Mouse (Mus musculus) mature B cell (primary cell): Measurements from ENCODE around the gene Fancc.

Source experiments
- in situ Hi-C: fragments of 300-500 bp; cut with MboI; formaldehyde crosslinking; loops from 2 replicates; pipeline ENCODE4 v1.14.3; 2019

Gene Fancc

GRCm38 (mm10) chr13:63293647-63294046 is 203.4 kb downstream of the Fancc start:
- in situ Hi-C loops = no loop called here

- in situ Hi-C loops = no loop called here
Observed at GRCm38 (mm10) chr13:63291016-63291415, 206.1 kb downstream of the Fancc start.

- in situ Hi-C loops = no loop called here
Observed at GRCm38 (mm10) chr13:63290126-63290525, 207.0 kb downstream of the Fancc start.

DNA sequence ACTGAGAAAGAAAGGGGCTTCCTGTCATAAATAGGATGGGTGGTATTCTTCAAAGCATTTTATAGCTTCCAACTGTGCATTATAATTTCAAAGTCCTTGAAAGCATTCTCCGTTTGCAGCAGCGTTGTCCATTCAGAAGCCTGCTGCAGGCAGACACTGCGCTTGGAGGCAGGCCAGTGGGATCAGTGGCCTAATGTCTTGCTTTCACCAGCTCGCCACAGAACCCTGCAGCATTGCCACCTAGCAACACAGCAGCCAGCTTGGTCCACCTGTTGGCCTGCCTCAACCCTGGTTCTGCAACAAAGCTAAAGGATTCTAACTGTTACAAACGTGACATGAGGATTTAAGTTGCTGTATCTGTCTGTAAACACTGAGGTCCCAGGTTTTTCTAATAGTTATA is 207.4 kb downstream of the Fancc start:
- in situ Hi-C loops = no loop called here

DNA sequence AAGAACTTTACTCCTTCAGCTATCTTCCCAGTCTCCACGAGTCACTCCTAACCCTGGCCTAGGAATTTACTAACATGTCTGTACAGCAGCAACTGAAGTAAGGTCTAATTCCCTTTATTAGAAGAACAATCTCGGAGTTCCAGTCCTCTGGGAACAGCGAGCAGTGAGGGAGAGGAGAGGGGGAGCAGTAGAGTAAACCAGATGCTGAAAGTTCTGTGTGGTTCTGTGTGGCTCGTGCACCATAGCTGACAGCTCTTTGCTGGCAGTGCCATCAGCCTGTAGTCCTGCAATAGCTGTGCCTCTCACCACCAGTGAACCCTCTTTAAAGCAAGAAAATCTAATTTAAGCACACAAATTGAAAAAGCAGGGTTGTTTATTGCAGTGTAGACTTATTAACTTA is 207.9 kb downstream of the Fancc start:
- in situ Hi-C loops = no loop called here

- in situ Hi-C loops = no loop called here
Observed at GRCm38 (mm10) chr13:63286483-63287102, 210.5 kb downstream of the Fancc start.

DNA sequence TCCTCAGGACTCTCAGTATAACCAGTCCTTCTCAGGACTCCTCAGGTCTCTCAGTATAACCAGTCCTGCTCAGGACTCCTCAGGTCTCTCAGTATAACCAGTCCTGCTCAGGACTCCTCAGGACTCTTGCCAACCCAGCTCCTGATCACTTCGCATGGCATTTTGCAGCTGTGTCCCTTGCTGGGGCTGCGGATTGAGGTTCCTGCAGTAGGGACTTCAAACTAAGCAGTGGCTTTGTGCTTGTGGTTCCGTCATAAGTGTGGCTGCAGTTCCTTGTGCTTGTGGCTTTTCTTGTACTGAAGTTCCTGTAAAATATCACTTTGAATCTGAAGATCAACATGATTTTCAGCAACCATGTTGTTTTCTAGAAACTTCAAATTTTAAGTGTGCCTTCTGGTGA is 212.3 kb downstream of the Fancc start:
- in situ Hi-C loops = no loop called here

GRCm38 (mm10) chr13:63283236-63283635 is 213.8 kb downstream of the Fancc start:
- in situ Hi-C loops = no loop called here

- in situ Hi-C loops = no loop called here
Observed at GRCm38 (mm10) chr13:63281206-63281605, 215.9 kb downstream of the Fancc start.

GRCm38 (mm10) chr13:63280344-63280743 is 216.7 kb downstream of the Fancc start:
- in situ Hi-C loops = no loop called here

DNA sequence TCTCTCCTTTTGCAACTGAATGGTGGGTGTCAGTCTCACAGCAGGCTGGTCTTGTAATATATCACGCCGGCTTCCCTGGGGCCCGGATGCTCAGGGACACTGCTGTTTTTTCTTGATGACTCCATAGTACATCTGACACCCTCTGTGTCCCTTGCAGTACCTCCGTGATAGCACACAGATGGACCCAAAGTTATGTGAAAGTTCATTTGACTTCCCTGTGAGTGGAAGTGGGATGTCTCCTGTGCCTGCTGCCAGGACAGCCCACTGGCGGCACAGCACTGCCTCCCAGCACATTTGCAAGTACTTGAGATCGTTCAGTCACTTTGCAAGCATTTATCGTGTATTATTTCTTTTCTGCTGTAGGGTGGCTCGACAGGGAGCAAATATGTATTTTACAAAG is 217.3 kb downstream of the Fancc start:
- in situ Hi-C loops = no loop called here

- in situ Hi-C loops = no loop called here
Observed at GRCm38 (mm10) chr13:63278796-63279475, 218.1 kb downstream of the Fancc start.

DNA sequence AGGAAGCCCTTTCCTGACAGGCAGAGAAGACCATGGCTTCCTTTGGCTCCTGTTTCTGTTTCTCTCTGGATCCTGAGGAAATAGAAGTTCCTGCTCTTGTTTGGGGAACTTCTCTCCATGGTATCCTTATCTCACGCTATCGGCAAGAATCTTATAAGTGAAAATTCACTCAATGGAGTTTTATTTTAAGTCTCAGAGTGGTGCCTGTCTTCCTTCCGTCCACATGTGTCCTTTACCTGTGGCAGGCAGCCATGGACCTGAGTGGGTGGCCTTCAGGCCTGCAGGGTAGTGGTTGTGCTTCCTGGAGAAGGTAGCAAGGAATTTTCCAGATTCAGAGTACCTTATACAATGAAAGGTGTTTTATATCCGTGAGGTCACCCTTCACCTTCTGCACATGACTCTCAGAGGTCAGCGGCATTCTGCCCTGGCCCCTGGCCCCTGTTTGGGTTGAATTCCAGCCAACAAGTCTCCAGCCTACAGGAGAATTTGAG is 218.9 kb downstream of the Fancc start:
- in situ Hi-C loops = no loop called here

- in situ Hi-C loops = no loop called here
Observed at GRCm38 (mm10) chr13:63277316-63277715, 219.8 kb downstream of the Fancc start.

- in situ Hi-C loops = no loop called here
Observed at GRCm38 (mm10) chr13:63276389-63276788, 220.7 kb downstream of the Fancc start.

DNA sequence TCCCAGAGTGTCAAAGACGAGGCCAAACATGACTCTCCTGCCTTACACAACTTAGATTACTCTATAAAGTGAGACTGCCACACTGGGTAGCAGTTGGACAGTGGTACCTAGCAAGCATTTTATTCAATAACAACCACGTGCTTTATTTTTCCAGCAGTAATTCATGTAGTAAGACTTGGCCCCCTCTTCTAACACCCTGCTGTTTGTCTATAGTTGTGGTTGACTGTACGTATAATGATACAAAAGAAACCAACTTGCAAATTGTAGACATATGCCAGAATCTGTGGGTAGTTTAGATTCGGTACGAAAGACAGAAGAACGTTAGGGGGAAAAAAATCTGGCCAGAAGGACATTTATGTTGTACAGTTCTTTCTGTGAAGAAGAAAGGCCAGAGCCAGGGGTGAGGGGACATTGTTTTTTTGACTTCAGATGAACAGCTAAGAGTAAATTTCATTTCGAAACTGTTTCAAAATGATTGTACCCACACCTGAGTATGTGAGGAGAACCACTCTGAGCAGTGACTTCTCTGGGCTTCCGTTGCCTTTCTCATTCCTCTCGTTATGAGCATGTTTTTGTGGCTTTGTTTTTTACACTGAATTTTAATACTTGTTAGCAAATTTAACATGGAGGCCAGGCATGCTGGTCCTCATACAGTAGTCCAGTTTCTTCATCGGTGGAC is 222.5 kb downstream of the Fancc start:
- in situ Hi-C loops = no loop called here

- in situ Hi-C loops = no loop called here
Observed at GRCm38 (mm10) chr13:63273859-63274258, 223.2 kb downstream of the Fancc start.

- in situ Hi-C loops = no loop called here
Observed at GRCm38 (mm10) chr13:63272602-63273229, 224.4 kb downstream of the Fancc start.

GRCm38 (mm10) chr13:63272017-63272601 is 225.0 kb downstream of the Fancc start:
- in situ Hi-C loops = no loop called here

GRCm38 (mm10) chr13:63270191-63270590 is 226.9 kb downstream of the Fancc start:
- in situ Hi-C loops = no loop called here

GRCm38 (mm10) chr13:63268776-63269175 is 228.3 kb downstream of the Fancc start:
- in situ Hi-C loops = no loop called here

- in situ Hi-C loops = no loop called here
Observed at GRCm38 (mm10) chr13:63268371-63268770, 228.7 kb downstream of the Fancc start.
